Mouse (Mus musculus) CH12.LX (cell line): ENCODE measurements around the gene Tnfrsf11a.

Experiments
- CHD2 ChIP-seq: IDR thresholded peaks from 2 replicates; pipeline ENCODE4 v1.6.1; 2011; ENCODE audit warnings: low read length, improper control_type of control experiment
- CTCF ChIP-seq, 2 experiments: IDR thresholded peaks in 1 of 2; conservative IDR thresholded peaks in 1 of 2; 2 replicates each; pipeline ENCODE4 v1.5.1; 2011 to 2012; ENCODE audit warnings: low read depth in 2 of 2, low read length in 2 of 2, improper control_type of control experiment in 1 of 2, inconsistent platforms in 1 of 2, mild to moderate bottlenecking in 1 of 2, moderate library complexity in 1 of 2
- E2F4 ChIP-seq: IDR thresholded peaks from 2 replicates; pipeline ENCODE4 v1.6.1; 2011; ENCODE audit warnings: low read depth, low read length, improper control_type of control experiment; ENCODE audit not compliant: insufficient replicate concordance
- JUND ChIP-seq: conservative IDR thresholded peaks from 2 replicates; pipeline ENCODE4 v1.6.1; 2011; ENCODE audit warnings: low read depth, low read length, improper control_type of control experiment
- MXI1 ChIP-seq: IDR thresholded peaks from 2 replicates; pipeline ENCODE4 v1.6.1; 2011; ENCODE audit warnings: mild to moderate bottlenecking, low read depth, low read length, improper control_type of control experiment
- POLR2A ChIP-seq: IDR thresholded peaks from 2 replicates; pipeline ENCODE4 v1.6.1; 2011; ENCODE audit warnings: low read depth, mild to moderate bottlenecking, improper control_type of control experiment, low read length
- POLR2AphosphoS2 ChIP-seq: IDR thresholded peaks from 2 replicates; pipeline ENCODE4 v1.6.1; 2011; ENCODE audit warnings: low read depth, low read length, improper control_type of control experiment
- RAD21 ChIP-seq: IDR thresholded peaks from 2 replicates; pipeline ENCODE4 v1.6.1; 2011; ENCODE audit warnings: low read depth, mild to moderate bottlenecking, low read length, improper control_type of control experiment, moderate library complexity
- RCOR1 ChIP-seq: conservative IDR thresholded peaks from 2 replicates; pipeline ENCODE4 v1.6.1; 2012; ENCODE audit warnings: low read depth, mild to moderate bottlenecking, inconsistent platforms, low read length, improper control_type of control experiment
- USF1 ChIP-seq: IDR thresholded peaks from 2 replicates; pipeline ENCODE4 v1.6.1; 2014; ENCODE audit warnings: low read depth, mild to moderate bottlenecking, inconsistent platforms, low read length, improper control_type of control experiment
- ZMIZ1 ChIP-seq: IDR thresholded peaks from 2 replicates; pipeline ENCODE4 v1.6.1; 2012; ENCODE audit warnings: low read depth, mild to moderate bottlenecking, inconsistent platforms, low read length, improper control_type of control experiment

GRCm38 (mm10) chr1:105805565-105805964 lies 25.0 kb downstream of the Tnfrsf11a start:
- no peak for TF ChIP-seq JUND
- TF ChIP-seq POLR2A: no peak
- peak; percentile 18 for TF ChIP-seq RAD21
- no peak for TF ChIP-seq MXI1
- TF ChIP-seq E2F4: no peak
- TF ChIP-seq USF1: no peak
- TF ChIP-seq POLR2AphosphoS2: no peak
- no peak for TF ChIP-seq CHD2
- TF ChIP-seq CTCF (conservative IDR thresholded peaks at IDR 0.05 in 1 of 2, IDR thresholded peaks at IDR 0.05 in 1 of 2; ENCODE audit: low read depth in 2 of 2, low read length in 2 of 2): peak in 1 of 2 experiments; percentile 38; a peak in 2 of 4 replicates
- TF ChIP-seq ZMIZ1: no peak
- TF ChIP-seq RCOR1: no peak
